Mouse (Mus musculus): ENCODE data around the gene Rcsd1. TPM values are rescaled to one million over a fixed set of nuclear protein-coding genes. Genes with fewer than 3 reads are reported as not detected.

Rcsd1 gene
- polyA plus RNA-seq, 1 experiment from 2014 or later, result 43.1 TPM

DNA sequence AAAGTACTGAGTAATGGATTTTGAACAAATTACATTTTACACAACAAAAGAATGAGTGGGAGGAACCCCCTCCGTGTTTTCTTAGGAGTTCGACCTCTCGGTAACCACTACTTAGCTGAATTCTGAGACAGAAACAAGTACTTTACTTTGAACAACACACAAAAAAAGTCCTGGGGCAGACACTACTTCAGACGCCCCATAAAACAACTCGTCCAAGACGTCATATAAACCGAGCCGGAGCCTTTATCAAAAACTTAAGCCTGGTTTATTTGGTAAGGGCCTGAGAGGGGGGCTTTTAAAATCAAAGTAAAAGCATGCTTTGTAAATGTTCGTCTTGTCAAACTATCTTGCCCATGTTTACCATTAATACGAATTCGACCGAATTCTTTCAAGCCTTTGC lies 76.2 kb downstream of the Rcsd1 start:
- H3K27me3 ChIP-seq (replicated peaks), result no peaks in the 10 kb centered on the region
- H3K4me1 ChIP-seq, result peaks cover 40% of the 10 kb centered on the region
- no peak for ATAC-seq (ENCODE audit: insufficient read depth, low FRiP score, low read depth)
- peak overlapping the region; percentile 97; the same call in 1 of the 2 replicates for H3K27ac ChIP-seq
- H3K9me3 ChIP-seq, result no peaks in the 10 kb centered on the region
- peak overlapping the region; percentile 77 for H3K9ac ChIP-seq
- no peaks in the 10 kb centered on the region for H3K36me3 ChIP-seq
- 3% methylated on average over 12 of the region's 12 CpGs for WGBS
- peak overlapping the region; percentile 87 for H3K4me3 ChIP-seq (replicated peaks)
- peak overlapping the region; percentile 86 for H3K4me2 ChIP-seq

GRCm38 (mm10) chr1:165631136-165631535 lies 78.4 kb downstream of the Rcsd1 start:
- no peak overlapping the region for H3K4me3 ChIP-seq (replicated peaks)
- peak overlapping the region; percentile 55 for H3K27ac ChIP-seq
- no peaks in the 10 kb centered on the region for H3K9me3 ChIP-seq
- H3K4me1 ChIP-seq, result peaks cover 40% of the 10 kb centered on the region
- 63% methylated on average over 8 of the region's 8 CpGs for WGBS
- H3K27me3 ChIP-seq (replicated peaks), result no peaks in the 10 kb centered on the region
- no peak for ATAC-seq (ENCODE audit: insufficient read depth, low FRiP score, low read depth)
- H3K36me3 ChIP-seq, result no peaks in the 10 kb centered on the region
- peak overlapping the region; percentile 22; the same call in 1 of the 2 replicates for H3K4me2 ChIP-seq
- H3K9ac ChIP-seq, result no peak overlapping the region

DNA sequence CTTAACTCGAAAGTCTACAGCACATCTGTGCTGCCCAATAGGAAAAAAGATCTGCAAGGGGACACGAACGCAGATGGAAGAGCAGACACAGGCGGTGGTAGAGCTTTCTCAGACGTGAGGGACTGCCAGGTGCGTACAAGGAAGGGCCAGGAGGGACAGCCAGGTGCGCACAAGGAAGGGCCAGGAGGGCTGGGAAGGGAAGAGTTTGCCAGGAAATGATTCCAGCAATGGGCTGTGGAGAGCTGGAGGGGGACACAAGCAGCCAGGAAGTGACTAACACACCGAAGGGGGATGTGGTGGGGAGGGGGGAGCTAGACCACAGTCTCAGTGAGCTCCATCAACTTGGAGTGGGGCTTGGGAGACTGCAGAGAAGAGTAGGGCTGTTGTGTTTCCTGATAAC lies 79.6 kb downstream of the Rcsd1 start:
- no peak overlapping the region for H3K4me3 ChIP-seq (replicated peaks)
- no peaks in the 10 kb centered on the region for H3K9me3 ChIP-seq
- H3K27me3 ChIP-seq (replicated peaks), result no peaks in the 10 kb centered on the region
- no peak for ATAC-seq (ENCODE audit: insufficient read depth, low FRiP score, low read depth)
- H3K4me1 ChIP-seq, result peaks cover 31% of the 10 kb centered on the region
- H3K27ac ChIP-seq, result peak overlapping the region; percentile 65
- 0 out of 2 replicates have a peak overlapping the region, but pooled peaks have one; percentile 19 for H3K4me2 ChIP-seq
- no peak overlapping the region for H3K9ac ChIP-seq
- no peaks in the 10 kb centered on the region for H3K36me3 ChIP-seq
- 30% methylated on average over 8 of the region's 8 CpGs for WGBS

- no peaks in the 10 kb centered on the region for H3K9me3 ChIP-seq
- no peak overlapping the region for H3K4me3 ChIP-seq (replicated peaks)
- no peak for ATAC-seq (ENCODE audit: insufficient read depth, low FRiP score, low read depth)
- H3K27me3 ChIP-seq (replicated peaks), result no peaks in the 10 kb centered on the region
- no peaks in the 10 kb centered on the region for H3K36me3 ChIP-seq
- 68% methylated on average over 1 of the region's 1 CpGs for WGBS
- no peak overlapping the region for H3K4me2 ChIP-seq
- H3K9ac ChIP-seq, result no peak overlapping the region
- H3K27ac ChIP-seq, result no peak overlapping the region
- peaks cover 31% of the 10 kb centered on the region for H3K4me1 ChIP-seq
Measured at GRCm38 (mm10) chr1:165628603-165629002, 81.0 kb downstream of the Rcsd1 start.

DNA sequence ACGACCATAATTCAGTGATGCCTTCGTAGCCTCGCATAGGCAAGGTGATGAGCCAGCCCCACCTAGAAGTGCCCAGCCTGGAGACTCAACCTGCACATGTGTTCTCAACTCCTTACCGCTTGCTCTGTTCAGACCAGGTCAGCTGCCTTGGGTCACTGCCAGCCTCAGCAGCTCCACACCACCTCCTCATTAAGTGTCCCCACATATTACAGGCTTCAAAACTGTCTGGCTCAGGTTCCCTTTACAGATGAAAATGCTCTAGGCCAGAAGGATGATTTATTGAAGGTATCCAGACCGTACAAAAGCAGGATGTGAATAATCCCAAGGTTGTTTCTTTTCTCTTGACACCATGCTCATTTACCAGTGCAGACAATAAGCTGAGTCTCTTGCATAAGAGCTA lies 83.7 kb downstream of the Rcsd1 start:
- no peak overlapping the region for H3K4me2 ChIP-seq
- peaks cover 8% of the 10 kb centered on the region; the same call in 1 of the 2 replicates for H3K36me3 ChIP-seq
- H3K4me1 ChIP-seq, result peaks cover 15% of the 10 kb centered on the region
- 76% methylated on average over 5 of the region's 5 CpGs for whole genome bisulfite sequencing
- ATAC-seq (ENCODE audit: insufficient read depth, low FRiP score, low read depth), result no peak
- no peaks in the 10 kb centered on the region for H3K9me3 ChIP-seq
- no peak overlapping the region for H3K4me3 ChIP-seq (replicated peaks)
- no peaks in the 10 kb centered on the region for H3K27me3 ChIP-seq (replicated peaks)
- H3K27ac ChIP-seq, result no peak overlapping the region
- H3K9ac ChIP-seq, result no peak overlapping the region

DNA sequence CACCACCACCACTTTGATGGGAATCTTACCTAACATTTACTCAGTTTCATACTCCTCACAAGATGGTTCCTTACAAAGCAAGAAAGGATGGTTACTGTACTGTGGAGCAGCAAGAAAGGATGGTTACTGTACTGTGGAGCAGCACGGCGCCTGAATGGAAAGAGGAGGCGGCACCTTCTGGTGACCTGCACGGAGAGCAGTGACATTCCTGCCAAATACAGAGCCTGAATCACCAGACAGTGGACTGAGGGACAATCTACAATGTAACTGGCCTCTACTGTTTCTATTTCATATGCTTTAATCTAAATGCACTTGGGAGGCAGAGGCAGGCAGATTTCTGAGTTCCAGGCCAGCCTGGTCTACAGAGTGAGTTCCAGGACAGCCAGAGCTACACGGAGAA lies 84.5 kb downstream of the Rcsd1 start:
- H3K9me3 ChIP-seq, result no peaks in the 10 kb centered on the region
- H3K4me1 ChIP-seq, result peaks cover 16% of the 10 kb centered on the region
- no peak overlapping the region for H3K4me2 ChIP-seq
- H3K27me3 ChIP-seq (replicated peaks), result no peaks in the 10 kb centered on the region
- H3K4me3 ChIP-seq (replicated peaks), result no peak overlapping the region
- H3K36me3 ChIP-seq, result peaks cover 8% of the 10 kb centered on the region; the same call in 1 of the 2 replicates
- WGBS, result 82% methylated on average over 5 of the region's 5 CpGs
- ATAC-seq (ENCODE audit: insufficient read depth, low FRiP score, low read depth), result no peak
- H3K27ac ChIP-seq, result no peak overlapping the region
- H3K9ac ChIP-seq, result no peak overlapping the region

GRCm38 (mm10) chr1:165618201-165618624 lies 91.3 kb downstream of the Rcsd1 start:
- Histone ChIP-seq H3K4me1 (peaks cover 30% of the 10 kb centered on the region), H3K4me3 (replicated peaks) (no peak overlapping the region), H3K9me3 (no peaks in the 10 kb centered on the region; the same call in 1 of the 2 replicates), H3K27me3 (replicated peaks) (no peaks in the 10 kb centered on the region), H3K36me3 (peaks cover 17% of the 10 kb centered on the region; the same call in 1 of the 2 replicates), H3K9ac (no peak overlapping the region), H3K4me2 (no peak overlapping the region), H3K27ac (peak overlapping the region; percentile 31; the same call in 1 of the 2 replicates)
- ATAC-seq (ENCODE audit: insufficient read depth, low FRiP score, low read depth), result peak; percentile 37; the same call in 1 of the 2 replicates
- WGBS, result 72% methylated on average over 9 of the region's 9 CpGs

GRCm38 (mm10) chr1:165617166-165617891 lies 92.2 kb downstream of the Rcsd1 start:
- Histone ChIP-seq H3K4me1 (peaks cover 30% of the 10 kb centered on the region), H3K4me2 (peak overlapping the region; percentile 12; the same call in 1 of the 2 replicates), H3K4me3 (replicated peaks) (no peak overlapping the region), H3K9me3 (no peaks in the 10 kb centered on the region; the same call in 1 of the 2 replicates), H3K27me3 (replicated peaks) (no peaks in the 10 kb centered on the region), H3K9ac (no peak overlapping the region), H3K27ac (peak overlapping the region; percentile 72), H3K36me3 (peaks cover 13% of the 10 kb centered on the region; the same call in 1 of the 2 replicates)
- 14% methylated on average over 15 of the region's 15 CpGs for WGBS
- ATAC-seq (ENCODE audit: insufficient read depth, low FRiP score, low read depth), result peak; percentile 75; the same call in 1 of the 2 replicates

DNA sequence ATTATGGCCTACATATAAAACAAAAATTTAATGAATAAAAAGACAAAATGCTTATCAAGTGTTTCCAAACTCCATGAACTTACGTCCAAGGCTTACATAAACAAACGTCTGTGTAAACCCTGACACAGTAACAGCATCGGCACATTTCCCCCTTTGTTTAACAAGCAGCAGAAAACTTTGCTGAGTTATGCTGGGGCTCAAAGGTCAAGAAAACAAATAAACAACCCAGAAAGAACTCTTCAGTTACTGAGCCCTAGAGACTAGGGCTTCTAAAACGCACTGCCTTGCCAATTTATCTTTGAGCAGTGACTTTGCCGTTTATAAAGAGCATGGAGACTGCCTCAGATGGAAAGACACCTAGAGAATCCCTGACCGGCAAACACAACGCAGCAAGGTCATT lies 92.9 kb downstream of the Rcsd1 start:
- Histone ChIP-seq H3K36me3 (peaks cover 12% of the 10 kb centered on the region; the same call in 1 of the 2 replicates), H3K4me2 (peak overlapping the region; percentile 12; the same call in 1 of the 2 replicates), H3K27ac (peak overlapping the region; percentile 72), H3K4me1 (peaks cover 30% of the 10 kb centered on the region), H3K27me3 (replicated peaks) (no peaks in the 10 kb centered on the region), H3K9ac (no peak overlapping the region), H3K9me3 (no peaks in the 10 kb centered on the region; the same call in 1 of the 2 replicates), H3K4me3 (replicated peaks) (no peak overlapping the region)
- no peak for ATAC-seq (ENCODE audit: insufficient read depth, low FRiP score, low read depth)
- whole genome bisulfite sequencing, result 20% methylated on average over 7 of the region's 7 CpGs

- no peak overlapping the region for H3K27ac ChIP-seq
- peaks cover 12% of the 10 kb centered on the region; the same call in 1 of the 2 replicates for H3K36me3 ChIP-seq
- WGBS, result 91% methylated on average over 3 of the region's 3 CpGs
- H3K9me3 ChIP-seq, result no peaks in the 10 kb centered on the region; the same call in 1 of the 2 replicates
- no peak overlapping the region for H3K4me3 ChIP-seq (replicated peaks)
- no peak overlapping the region for H3K9ac ChIP-seq
- no peak overlapping the region for H3K4me2 ChIP-seq
- no peak for ATAC-seq (ENCODE audit: insufficient read depth, low FRiP score, low read depth)
- H3K4me1 ChIP-seq, result peaks cover 22% of the 10 kb centered on the region
- no peaks in the 10 kb centered on the region for H3K27me3 ChIP-seq (replicated peaks)
Measured at GRCm38 (mm10) chr1:165614793-165615192, 94.8 kb downstream of the Rcsd1 start.

DNA sequence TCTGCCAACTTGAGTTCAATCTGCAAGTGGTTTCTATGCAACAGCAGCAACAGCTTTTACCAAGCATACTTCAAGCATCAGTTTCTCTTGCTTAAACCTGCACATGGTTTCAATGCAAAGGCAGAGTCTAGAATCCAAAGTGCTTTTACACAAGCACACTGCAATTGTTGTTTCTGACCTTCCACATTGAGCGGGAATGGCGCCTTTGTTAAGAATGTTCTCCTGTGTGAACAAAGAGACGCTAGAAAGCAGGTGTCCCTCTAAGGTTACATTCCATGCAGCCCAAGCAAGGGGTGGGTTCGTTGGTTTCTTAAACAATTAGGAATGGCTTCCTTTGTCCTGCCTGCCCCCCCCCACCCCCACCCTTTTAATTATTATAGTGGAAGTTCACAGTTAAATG lies 95.6 kb downstream of the Rcsd1 start:
- WGBS, result 76% methylated on average over 4 of the region's 4 CpGs
- Histone ChIP-seq H3K4me3 (replicated peaks) (no peak overlapping the region), H3K9me3 (no peaks in the 10 kb centered on the region; the same call in 1 of the 2 replicates), H3K4me2 (no peak overlapping the region), H3K27me3 (replicated peaks) (no peaks in the 10 kb centered on the region), H3K27ac (no peak overlapping the region), H3K4me1 (peaks cover 22% of the 10 kb centered on the region), H3K36me3 (peaks cover 12% of the 10 kb centered on the region; the same call in 1 of the 2 replicates), H3K9ac (no peak overlapping the region)
- ATAC-seq (ENCODE audit: insufficient read depth, low FRiP score, low read depth), result no peak

DNA sequence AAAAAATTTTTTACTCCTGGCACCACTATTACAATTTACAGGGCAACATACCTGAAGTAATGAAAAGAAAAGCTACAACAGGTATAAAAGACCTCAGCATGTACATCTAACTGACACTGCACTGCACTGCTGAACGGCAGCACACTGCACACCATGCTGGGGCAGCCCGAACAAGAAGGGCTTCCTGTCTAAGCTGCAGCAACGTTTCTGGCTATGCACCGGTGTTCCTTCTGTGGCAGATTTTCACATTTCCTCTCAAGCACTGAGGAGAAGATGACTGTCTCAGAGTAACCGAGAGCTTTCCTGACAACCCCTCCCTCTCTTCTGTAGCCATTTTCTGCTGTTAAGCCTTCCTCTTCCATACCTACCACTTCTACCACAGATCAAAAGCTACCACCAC lies 96.8 kb downstream of the Rcsd1 start:
- Histone ChIP-seq H3K4me2 (no peak overlapping the region), H3K27ac (no peak overlapping the region), H3K9ac (no peak overlapping the region), H3K36me3 (peaks cover 18% of the 10 kb centered on the region; the same call in 1 of the 2 replicates), H3K4me1 (peaks cover 12% of the 10 kb centered on the region), H3K9me3 (no peaks in the 10 kb centered on the region; the same call in 1 of the 2 replicates), H3K4me3 (replicated peaks) (no peak overlapping the region), H3K27me3 (replicated peaks) (no peaks in the 10 kb centered on the region)
- no peak for ATAC-seq (ENCODE audit: insufficient read depth, low FRiP score, low read depth)
- WGBS, result 52% methylated on average over 5 of the region's 5 CpGs

Data from stomach, embryonic 15.5 days (tissue).